Mouse (Mus musculus) intestine, embryonic 16.5 days (tissue): Measurements from ENCODE around the gene Srgap3. TPM values are rescaled to one million over a fixed set of nuclear protein-coding genes. Genes with fewer than 3 reads are reported as not detected.

Source experiments
- ATAC-seq: fragments of 200-750 bp; cut with Nextera tagmentation; 2 replicates; pipeline ENCODE4 v1.8.0; 2017; ENCODE audit warnings: moderate TSS enrichment, moderate library complexity
- H3K27ac ChIP-seq: fragments of 300-500 bp; sonication (generic); 2 replicates; pipeline ENCODE4 v1.5.1; 2014; ENCODE audit warnings: mild to moderate bottlenecking, low read length
- H3K27me3 ChIP-seq: fragments of 300-500 bp; sonication (generic); replicated peaks from 2 replicates; pipeline ENCODE4 v1.6.1; 2014; ENCODE audit warnings: low read length, control low read depth, mixed read lengths; ENCODE audit not compliant: control insufficient read depth, insufficient read depth
- H3K36me3 ChIP-seq: fragments of 300-500 bp; sonication (generic); 2 replicates; pipeline ENCODE4 v1.6.1; 2014; ENCODE audit warnings: low read length, control low read depth; ENCODE audit not compliant: control insufficient read depth, insufficient read depth
- H3K4me1 ChIP-seq: fragments of 300-500 bp; sonication (generic); 2 replicates; pipeline ENCODE4 v1.6.1; 2014; ENCODE audit warnings: low read length, control low read depth, mixed read lengths; ENCODE audit not compliant: control insufficient read depth, insufficient read depth
- H3K4me2 ChIP-seq: fragments of 300-500 bp; sonication (generic); 2 replicates; pipeline ENCODE4 v1.6.1; 2014; ENCODE audit warnings: low read depth, low read length, control low read depth
- H3K4me3 ChIP-seq: fragments of 300-500 bp; sonication (generic); 2 replicates; pipeline ENCODE4 v1.5.1; 2014; ENCODE audit warnings: mild to moderate bottlenecking, low read length
- H3K9ac ChIP-seq: fragments of 300-500 bp; sonication (generic); 2 replicates; pipeline ENCODE4 v1.6.1; 2014; ENCODE audit warnings: low read depth, low read length
- H3K9me3 ChIP-seq: fragments of 300-500 bp; sonication (generic); 2 replicates; pipeline ENCODE4 v1.6.1; 2016; ENCODE audit warnings: low read length, control low read depth; ENCODE audit not compliant: control insufficient read depth
- WGBS: fragments of 180-500 bp; shearing (Covaris S2); extraction: QIAGEN DNeasy Blood & Tissue Kit; methylation state at CpG from one replicate; pipeline ENCODE4 v1.1.7; 2014; 5-methylcytosine and 5-hydroxymethylcytosine counted together
- polyA plus RNA-seq: library from polyadenylated mRNA; unstranded; fragments of >200 nt; fragmentation: Nextera tagmentation; extraction: Ambion mirVana; gene quantifications from 2 replicates; pipeline ENCODE4 v1.2.1, GENCODE M21; 2015

Gene Srgap3
- polyA plus RNA-seq, 1 experiment from 2014 or later: 3.5 TPM

GRCm38 (mm10) chr6:112857057-112857456 lies 90.0 kb downstream of the Srgap3 start:
- WGBS: 58% methylated on average over 6 of the region's 6 CpGs
- no peak overlapping the region for H3K27ac ChIP-seq
- no peak for ATAC-seq
- H3K36me3 ChIP-seq: no peaks in the 10 kb centered on the region
- no peak overlapping the region for H3K4me2 ChIP-seq
- H3K4me3 ChIP-seq: no peak overlapping the region
- no peaks in the 10 kb centered on the region for H3K4me1 ChIP-seq
- no peak overlapping the region for H3K9ac ChIP-seq
- H3K9me3 ChIP-seq: no peaks in the 10 kb centered on the region
- no peaks in the 10 kb centered on the region for H3K27me3 ChIP-seq

- no peak for ATAC-seq
- H3K27me3 ChIP-seq: no peaks in the 10 kb centered on the region
- no peaks in the 10 kb centered on the region for H3K36me3 ChIP-seq
- H3K27ac ChIP-seq: no peak overlapping the region
- no peaks in the 10 kb centered on the region for H3K9me3 ChIP-seq
- H3K4me1 ChIP-seq: no peaks in the 10 kb centered on the region
- no peak overlapping the region for H3K4me3 ChIP-seq
- H3K4me2 ChIP-seq: no peak overlapping the region
- no peak overlapping the region for H3K9ac ChIP-seq
- WGBS: 80% methylated on average over 6 of the region's 6 CpGs
Observed at GRCm38 (mm10) chr6:112855183-112855582, 91.9 kb downstream of the Srgap3 start.

GRCm38 (mm10) chr6:112852261-112853235 lies 94.5 kb downstream of the Srgap3 start:
- no peak for ATAC-seq
- no peaks in the 10 kb centered on the region for H3K27me3 ChIP-seq
- H3K9me3 ChIP-seq: no peaks in the 10 kb centered on the region
- H3K4me1 ChIP-seq: no peaks in the 10 kb centered on the region
- H3K36me3 ChIP-seq: no peaks in the 10 kb centered on the region
- H3K4me2 ChIP-seq: no peak overlapping the region
- H3K9ac ChIP-seq: no peak overlapping the region
- WGBS: 74% methylated on average over 14 of the region's 14 CpGs
- H3K4me3 ChIP-seq: no peak overlapping the region
- H3K27ac ChIP-seq: no peak overlapping the region

- Histone ChIP-seq H3K4me2 (no peak overlapping the region), H3K4me1 (no peaks in the 10 kb centered on the region), H3K36me3 (no peaks in the 10 kb centered on the region), H3K27me3 (no peaks in the 10 kb centered on the region), H3K9ac (no peak overlapping the region), H3K9me3 (no peaks in the 10 kb centered on the region), H3K27ac (no peak overlapping the region), H3K4me3 (no peak overlapping the region)
- ATAC-seq: no peak
- 51% methylated on average over 5 of the region's 5 CpGs for WGBS
Observed at GRCm38 (mm10) chr6:112850745-112851144, 96.3 kb downstream of the Srgap3 start.

GRCm38 (mm10) chr6:112848629-112849180 lies 98.4 kb downstream of the Srgap3 start:
- 90% methylated on average over 8 of the region's 8 CpGs for WGBS
- Histone ChIP-seq H3K4me2 (no peak overlapping the region), H3K27me3 (no peaks in the 10 kb centered on the region), H3K9me3 (no peaks in the 10 kb centered on the region), H3K9ac (no peak overlapping the region), H3K4me3 (no peak overlapping the region), H3K36me3 (no peaks in the 10 kb centered on the region), H3K27ac (no peak overlapping the region), H3K4me1 (no peaks in the 10 kb centered on the region)
- no peak for ATAC-seq

GRCm38 (mm10) chr6:112846863-112847262 lies 100.2 kb downstream of the Srgap3 start:
- H3K36me3 ChIP-seq: no peaks in the 10 kb centered on the region
- WGBS: 84% methylated on average over 9 of the region's 9 CpGs
- H3K9ac ChIP-seq: no peak overlapping the region
- H3K9me3 ChIP-seq: no peaks in the 10 kb centered on the region
- H3K27me3 ChIP-seq: no peaks in the 10 kb centered on the region
- ATAC-seq: no peak
- H3K4me3 ChIP-seq: no peak overlapping the region
- H3K4me2 ChIP-seq: no peak overlapping the region
- peaks cover 3% of the 10 kb centered on the region for H3K4me1 ChIP-seq
- H3K27ac ChIP-seq: no peak overlapping the region

GRCm38 (mm10) chr6:112842426-112842825 lies 104.6 kb downstream of the Srgap3 start:
- Histone ChIP-seq H3K4me2 (no peak overlapping the region), H3K9me3 (no peaks in the 10 kb centered on the region), H3K4me3 (no peak overlapping the region), H3K9ac (no peak overlapping the region), H3K27me3 (no peaks in the 10 kb centered on the region), H3K36me3 (no peaks in the 10 kb centered on the region), H3K4me1 (peaks cover 3% of the 10 kb centered on the region), H3K27ac (peak overlapping the region; percentile 33; the same call in 1 of the 2 replicates)
- 46% methylated on average over 5 of the region's 5 CpGs for WGBS
- no peak for ATAC-seq

GRCm38 (mm10) chr6:112840400-112840799 lies 106.7 kb downstream of the Srgap3 start:
- ATAC-seq: no peak
- Histone ChIP-seq H3K27ac (no peak overlapping the region), H3K9me3 (no peaks in the 10 kb centered on the region), H3K4me2 (no peak overlapping the region), H3K27me3 (no peaks in the 10 kb centered on the region), H3K4me3 (no peak overlapping the region), H3K36me3 (no peaks in the 10 kb centered on the region), H3K9ac (no peak overlapping the region), H3K4me1 (peaks cover 3% of the 10 kb centered on the region)
- 65% methylated on average over 5 of the region's 5 CpGs for WGBS

GRCm38 (mm10) chr6:112839391-112839790 lies 107.7 kb downstream of the Srgap3 start:
- no peak overlapping the region for H3K27ac ChIP-seq
- H3K4me2 ChIP-seq: no peak overlapping the region
- H3K27me3 ChIP-seq: no peaks in the 10 kb centered on the region
- 68% methylated on average over 3 of the region's 3 CpGs for WGBS
- H3K4me1 ChIP-seq: peaks cover 3% of the 10 kb centered on the region
- no peaks in the 10 kb centered on the region for H3K9me3 ChIP-seq
- H3K36me3 ChIP-seq: no peaks in the 10 kb centered on the region
- H3K9ac ChIP-seq: no peak overlapping the region
- H3K4me3 ChIP-seq: no peak overlapping the region
- no peak for ATAC-seq
